Mouse (Mus musculus): ENCODE measurements at regions not wholly inside any gene's neighbourhood (a gene's known extent, or its start where the extent isn't known, plus 50 kb on each side); places are given as distances from the start of the nearest gene placed in this dataset.

- Histone ChIP-seq H3K27me3 (no peaks in the 10 kb centered on the region), H3K4me3 (no peak overlapping the region), H3K4me2 (no peak overlapping the region), H3K9me3 (no peaks in the 10 kb centered on the region), H3K27ac (replicated peaks) (peak overlapping the region; percentile 61; the same call in 1 of the 2 replicates), H3K36me3 (no peaks in the 10 kb centered on the region), H3K4me1 (replicated peaks) (peaks cover 21% of the 10 kb centered on the region), H3K9ac (peak overlapping the region; percentile 26; the same call in 1 of the 2 replicates)
- ATAC-seq (ENCODE audit: low read depth), result no peak
- WGBS, result 77% methylated on average over 13 of the region's 13 CpGs
These were observed 115.1 kb upstream of the Cblb start for GRCm38 (mm10) chr16:51915929-51916308.

- H3K4me2 ChIP-seq, result no peak overlapping the region
- no peaks in the 10 kb centered on the region for H3K27me3 ChIP-seq
- no peaks in the 10 kb centered on the region for H3K36me3 ChIP-seq
- H3K4me1 ChIP-seq (replicated peaks), result peaks cover 21% of the 10 kb centered on the region
- no peak overlapping the region for H3K4me3 ChIP-seq
- H3K27ac ChIP-seq (replicated peaks), result no peak overlapping the region
- H3K9me3 ChIP-seq, result no peaks in the 10 kb centered on the region
- 49% methylated on average over 5 of the region's 5 CpGs for WGBS
- peak; percentile 50; the same call in 1 of the 2 replicates for ATAC-seq (ENCODE audit: low read depth)
- H3K9ac ChIP-seq, result no peak overlapping the region
These were observed 114.7 kb upstream of the Cblb start for GRCm38 (mm10) chr16:51916337-51916736.

GRCm38 (mm10) chr16:51916820-51917219 lies 114.2 kb upstream of the Cblb start:
- peak; percentile 76 for ATAC-seq (ENCODE audit: low read depth)
- H3K27me3 ChIP-seq, result no peaks in the 10 kb centered on the region
- H3K4me3 ChIP-seq, result no peak overlapping the region
- H3K9ac ChIP-seq, result no peak overlapping the region
- H3K27ac ChIP-seq (replicated peaks), result no peak overlapping the region; the same call in 1 of the 2 replicates
- no peaks in the 10 kb centered on the region for H3K36me3 ChIP-seq
- WGBS, result 39% methylated on average over 3 of the region's 3 CpGs
- H3K4me2 ChIP-seq, result no peak overlapping the region
- no peaks in the 10 kb centered on the region for H3K9me3 ChIP-seq
- peaks cover 21% of the 10 kb centered on the region for H3K4me1 ChIP-seq (replicated peaks)

- Histone ChIP-seq H3K4me1 (replicated peaks) (peaks cover 24% of the 10 kb centered on the region), H3K27ac (replicated peaks) (no peak overlapping the region; the same call in 1 of the 2 replicates), H3K36me3 (no peaks in the 10 kb centered on the region), H3K4me2 (no peak overlapping the region), H3K27me3 (no peaks in the 10 kb centered on the region), H3K4me3 (no peak overlapping the region), H3K9ac (no peak overlapping the region), H3K9me3 (no peaks in the 10 kb centered on the region)
- 46% methylated on average over 2 of the region's 2 CpGs for WGBS
- ATAC-seq (ENCODE audit: low read depth), result no peak
These were observed 113.5 kb upstream of the Cblb start for GRCm38 (mm10) chr16:51917540-51917939.

- no peak overlapping the region for H3K9ac ChIP-seq
- no peak overlapping the region for H3K4me2 ChIP-seq
- ATAC-seq (ENCODE audit: low read depth), result no peak
- H3K4me3 ChIP-seq, result no peak overlapping the region
- peaks cover 19% of the 10 kb centered on the region for H3K4me1 ChIP-seq (replicated peaks)
- WGBS, result 95% methylated on average over 4 of the region's 4 CpGs
- no peaks in the 10 kb centered on the region for H3K27me3 ChIP-seq
- no peak overlapping the region for H3K27ac ChIP-seq (replicated peaks)
- no peaks in the 10 kb centered on the region for H3K36me3 ChIP-seq
- no peaks in the 10 kb centered on the region for H3K9me3 ChIP-seq
These were observed 110.0 kb upstream of the Cblb start for GRCm38 (mm10) chr16:51921025-51921424.

- H3K4me1 ChIP-seq (replicated peaks), result 0 out of 2 replicates have a peak, but pooled peaks cover 5% of the 10 kb centered on the region
- H3K4me2 ChIP-seq, result no peak overlapping the region
- ATAC-seq (ENCODE audit: low read depth), result peak; percentile 67; the same call in 1 of the 2 replicates
- H3K36me3 ChIP-seq, result no peaks in the 10 kb centered on the region
- no peak overlapping the region for H3K27ac ChIP-seq (replicated peaks)
- WGBS, result 39% methylated on average over 3 of the region's 3 CpGs
- H3K9ac ChIP-seq, result no peak overlapping the region
- no peaks in the 10 kb centered on the region for H3K9me3 ChIP-seq
- no peaks in the 10 kb centered on the region for H3K27me3 ChIP-seq
- no peak overlapping the region for H3K4me3 ChIP-seq
These were observed 108.4 kb upstream of the Cblb start for GRCm38 (mm10) chr16:51922589-51922988.

GRCm38 (mm10) chr16:51925639-51926038 lies 105.4 kb upstream of the Cblb start:
- no peaks in the 10 kb centered on the region for H3K9me3 ChIP-seq
- 85% methylated on average over 3 of the region's 3 CpGs for WGBS

GRCm38 (mm10) chr16:51933122-51933521 lies 97.9 kb upstream of the Cblb start:
- H3K27ac ChIP-seq (replicated peaks), result no peak overlapping the region
- no peaks in the 10 kb centered on the region for H3K4me1 ChIP-seq (replicated peaks)
- 79% methylated on average over 2 of the region's 2 CpGs for whole genome bisulfite sequencing
- H3K9me3 ChIP-seq, result no peaks in the 10 kb centered on the region
- H3K36me3 ChIP-seq, result no peaks in the 10 kb centered on the region
- no peak overlapping the region for H3K4me3 ChIP-seq
- no peak overlapping the region for H3K9ac ChIP-seq
- ATAC-seq (ENCODE audit: low read depth), result no peak
- no peaks in the 10 kb centered on the region for H3K27me3 ChIP-seq
- H3K4me2 ChIP-seq, result no peak overlapping the region

More at GRCm38 (mm10) chr16:51925639-51926038, 105.4 kb upstream of the Cblb start:
- Histone ChIP-seq H3K4me2 (no peak overlapping the region), H3K27me3 (no peaks in the 10 kb centered on the region), H3K27ac (replicated peaks) (no peak overlapping the region), H3K9ac (no peak overlapping the region), H3K4me1 (replicated peaks) (0 out of 2 replicates have a peak, but pooled peaks cover 5% of the 10 kb centered on the region), H3K36me3 (no peaks in the 10 kb centered on the region), H3K4me3 (no peak overlapping the region)
- ATAC-seq (ENCODE audit: low read depth), result no peak

- Histone ChIP-seq H3K27me3 (no peaks in the 10 kb centered on the region), H3K4me1 (replicated peaks) (no peaks in the 10 kb centered on the region), H3K9me3 (no peaks in the 10 kb centered on the region), H3K4me3 (no peak overlapping the region), H3K4me2 (no peak overlapping the region), H3K27ac (replicated peaks) (no peak overlapping the region), H3K9ac (no peak overlapping the region), H3K36me3 (no peaks in the 10 kb centered on the region)
- WGBS, result 87% methylated on average over 3 of the region's 3 CpGs
- no peak for ATAC-seq (ENCODE audit: low read depth)
These were observed 97.1 kb upstream of the Cblb start for GRCm38 (mm10) chr16:51933965-51934364.

GRCm38 (mm10) chr16:51937298-51937697 lies 93.7 kb upstream of the Cblb start:
- ATAC-seq (ENCODE audit: low read depth), result no peak
- Histone ChIP-seq H3K4me3 (no peak overlapping the region), H3K9me3 (no peaks in the 10 kb centered on the region), H3K9ac (no peak overlapping the region), H3K4me2 (no peak overlapping the region), H3K36me3 (no peaks in the 10 kb centered on the region), H3K27me3 (no peaks in the 10 kb centered on the region), H3K4me1 (replicated peaks) (no peaks in the 10 kb centered on the region), H3K27ac (replicated peaks) (no peak overlapping the region)
- 80% methylated on average over 9 of the region's 9 CpGs for WGBS

GRCm38 (mm10) chr16:51939061-51939460 lies 92.0 kb upstream of the Cblb start:
- no peaks in the 10 kb centered on the region for H3K27me3 ChIP-seq
- no peak overlapping the region for H3K27ac ChIP-seq (replicated peaks)
- H3K4me1 ChIP-seq (replicated peaks), result no peaks in the 10 kb centered on the region
- ATAC-seq (ENCODE audit: low read depth), result no peak
- no peak overlapping the region for H3K4me2 ChIP-seq
- 94% methylated on average over 5 of the region's 5 CpGs for WGBS
- no peak overlapping the region for H3K9ac ChIP-seq
- no peaks in the 10 kb centered on the region for H3K36me3 ChIP-seq
- H3K9me3 ChIP-seq, result no peaks in the 10 kb centered on the region
- H3K4me3 ChIP-seq, result no peak overlapping the region

GRCm38 (mm10) chr16:51940574-51940973 lies 90.5 kb upstream of the Cblb start:
- H3K4me2 ChIP-seq, result no peak overlapping the region
- no peak overlapping the region for H3K9ac ChIP-seq
- no peak for ATAC-seq (ENCODE audit: low read depth)
- H3K4me3 ChIP-seq, result no peak overlapping the region
- no peaks in the 10 kb centered on the region for H3K9me3 ChIP-seq
- no peaks in the 10 kb centered on the region for H3K36me3 ChIP-seq
- H3K27me3 ChIP-seq, result no peaks in the 10 kb centered on the region
- no peaks in the 10 kb centered on the region for H3K4me1 ChIP-seq (replicated peaks)
- no peak overlapping the region for H3K27ac ChIP-seq (replicated peaks)

- Histone ChIP-seq H3K4me2 (no peak overlapping the region), H3K36me3 (no peaks in the 10 kb centered on the region), H3K27me3 (no peaks in the 10 kb centered on the region), H3K27ac (replicated peaks) (no peak overlapping the region), H3K9me3 (no peaks in the 10 kb centered on the region), H3K4me3 (no peak overlapping the region), H3K9ac (no peak overlapping the region), H3K4me1 (replicated peaks) (no peaks in the 10 kb centered on the region)
- WGBS, result 85% methylated on average over 9 of the region's 9 CpGs
- no peak for ATAC-seq (ENCODE audit: low read depth)
These were observed 88.4 kb upstream of the Cblb start for GRCm38 (mm10) chr16:51942431-51943130.
